Mouse (Mus musculus) CH12.LX (cell line): ENCODE measurements around the gene Kcnip3.

Experiments
- BHLHE40 ChIP-seq: IDR thresholded peaks from 2 replicates; pipeline ENCODE4 v1.6.1; 2011; ENCODE audit warnings: mild to moderate bottlenecking, low read depth, low read length, improper control_type of control experiment
- CHD1 ChIP-seq: IDR thresholded peaks from 2 replicates; pipeline ENCODE4 v1.6.1; 2012; ENCODE audit warnings: low read depth, low read length, improper control_type of control experiment, inconsistent platforms
- EP300 ChIP-seq: IDR thresholded peaks from 2 replicates; pipeline ENCODE4 v1.6.1; 2011; ENCODE audit warnings: low read length, improper control_type of control experiment
- MAX ChIP-seq: IDR thresholded peaks from 2 replicates; pipeline ENCODE4 v1.6.1; 2011; ENCODE audit warnings: low read length, improper control_type of control experiment
- POLR2A ChIP-seq: IDR thresholded peaks from 2 replicates; pipeline ENCODE4 v1.6.1; 2011; ENCODE audit warnings: low read depth, mild to moderate bottlenecking, improper control_type of control experiment, low read length

DNA sequence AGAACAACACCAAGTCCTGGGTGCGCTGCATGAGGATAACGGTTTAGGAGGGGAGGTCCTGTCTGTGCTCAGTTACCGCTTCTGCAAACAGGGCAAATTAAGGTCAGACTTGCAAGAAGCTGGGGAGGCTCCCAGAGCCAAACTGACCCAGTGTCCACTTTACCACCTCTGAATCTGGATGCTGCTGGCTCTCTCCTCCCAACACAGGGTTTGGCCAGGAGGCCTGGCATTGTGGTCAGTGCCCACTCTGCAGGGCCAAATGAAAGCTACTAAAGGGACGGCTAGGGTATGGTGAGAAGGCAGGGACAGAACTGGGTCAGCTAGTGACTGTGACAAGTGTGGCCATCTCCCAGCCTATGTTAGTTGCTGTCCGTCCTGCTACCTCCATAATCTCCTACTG is 2.6 kb downstream of the Kcnip3 start:
- TF ChIP-seq EP300, result no peak
- no peak for TF ChIP-seq BHLHE40
- TF ChIP-seq MAX, result no peak
- TF ChIP-seq CHD1, result no peak
- no peak for TF ChIP-seq POLR2A
